Mouse (Mus musculus) heart, embryonic 14.5 days (tissue): ENCODE results near the gene Slc24a4. TPM values are rescaled to one million over a fixed set of nuclear protein-coding genes. Genes with fewer than 3 reads are reported as not detected.

Experiments used
- ATAC-seq: fragments of 200-750 bp; cut with Nextera tagmentation; 2 replicates; pipeline ENCODE4 v1.8.0; 2017; ENCODE audit warnings: low read depth, moderate TSS enrichment; ENCODE audit not compliant: insufficient number of reproducible peaks, insufficient read depth, low FRiP score
- H3K27ac ChIP-seq, 2 experiments: fragments of 200-500 bp in 1 of 2; fragments of 300-500 bp in 1 of 2; sonication (generic) in 1 of 2; replicated peaks in 1 of 2; 2 replicates each; pipeline ENCODE4 v1.5.1; 2012 to 2014; ENCODE audit warnings: low read depth in 2 of 2, low read length in 2 of 2, control low read depth in 1 of 2, mild to moderate bottlenecking in 1 of 2, mixed read lengths in 1 of 2; ENCODE audit not compliant: control insufficient read depth in 1 of 2, insufficient read depth in 1 of 2
- H3K27me3 ChIP-seq: fragments of 300-500 bp; sonication (generic); 2 replicates; pipeline ENCODE4 v1.6.1; 2014; ENCODE audit warnings: mild to moderate bottlenecking, low read length, control low read depth; ENCODE audit not compliant: control insufficient read depth, insufficient read depth
- H3K36me3 ChIP-seq: fragments of 300-500 bp; sonication (generic); 2 replicates; pipeline ENCODE4 v1.6.1; 2014; ENCODE audit warnings: mild to moderate bottlenecking, control low read depth, low read length, mixed read lengths; ENCODE audit not compliant: control insufficient read depth, insufficient read depth
- H3K4me1 ChIP-seq, 2 experiments: fragments of 200-500 bp in 1 of 2; fragments of 300-500 bp in 1 of 2; sonication (generic) in 1 of 2; 2 replicates each; pipeline ENCODE4 v1.6.1; 2012 to 2014; ENCODE audit warnings: low read length in 2 of 2, control low read depth in 1 of 2, mixed read lengths in 1 of 2; ENCODE audit not compliant: control insufficient read depth in 2 of 2, insufficient read depth in 2 of 2
- H3K4me2 ChIP-seq: fragments of 300-500 bp; sonication (generic); 2 replicates; pipeline ENCODE4 v1.6.1; 2014; ENCODE audit warnings: mild to moderate bottlenecking, low read length
- H3K4me3 ChIP-seq, 2 experiments: fragments of 200-500 bp in 1 of 2; fragments of 300-500 bp in 1 of 2; sonication (generic) in 1 of 2; 2 replicates each; pipeline ENCODE4 v1.5.1; 2012 to 2014; ENCODE audit warnings: low read length in 2 of 2, mild to moderate bottlenecking in 2 of 2, control low read depth in 1 of 2, low read depth in 1 of 2, moderate library complexity in 1 of 2; ENCODE audit not compliant: control insufficient read depth in 1 of 2, insufficient read depth in 1 of 2
- H3K9ac ChIP-seq: fragments of 300-500 bp; sonication (generic); 2 replicates; pipeline ENCODE4 v1.6.1; 2014; ENCODE audit warnings: mild to moderate bottlenecking, low read length
- H3K9me3 ChIP-seq: fragments of 300-500 bp; sonication (generic); 2 replicates; pipeline ENCODE4 v1.6.1; 2016; ENCODE audit warnings: low read length, control low read depth; ENCODE audit not compliant: control insufficient read depth
- WGBS: fragments of 180-500 bp; shearing (Covaris S2); extraction: QIAGEN DNeasy Blood & Tissue Kit; methylation state at CpG from one replicate; pipeline ENCODE4 v1.1.7; 2014; 5-methylcytosine and 5-hydroxymethylcytosine counted together
- polyA plus RNA-seq: library from polyadenylated mRNA; unstranded; fragments of >200 nt; fragmentation: Nextera tagmentation; extraction: Ambion mirVana; gene quantifications from 2 replicates; pipeline ENCODE4 v1.2.1, GENCODE M21; 2014

The Slc24a4 gene
- polyA plus RNA-seq, 1 experiment from 2014 or later = 2.7 TPM

DNA sequence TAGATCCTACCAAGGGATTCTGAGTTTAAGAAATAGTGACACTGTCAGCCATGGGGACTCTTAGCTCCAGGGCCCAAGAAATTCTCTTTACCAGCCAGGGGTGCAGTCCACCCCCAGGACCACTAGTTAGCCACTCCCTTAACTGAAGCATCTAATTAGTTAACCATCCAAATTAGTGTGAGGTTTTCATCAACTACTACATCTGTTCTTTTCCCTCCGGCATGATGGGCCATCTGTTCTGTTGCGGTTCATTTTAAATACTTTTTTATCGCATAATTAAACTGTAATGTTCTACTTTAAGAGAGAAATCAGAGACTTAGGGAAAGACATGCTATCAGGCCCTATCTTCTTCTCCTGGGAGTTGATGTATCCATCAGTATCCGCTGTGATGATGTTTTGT lies 121.8 kb downstream of the Slc24a4 start:
- no peak overlapping the region for H3K4me3 ChIP-seq
- no peak overlapping the region for H3K27ac ChIP-seq
- WGBS = 87% methylated on average over 4 of the region's 4 CpGs
- no peaks in the 10 kb centered on the region for H3K36me3 ChIP-seq
- H3K4me2 ChIP-seq = no peak overlapping the region
- no peak for ATAC-seq
- H3K9me3 ChIP-seq = no peaks in the 10 kb centered on the region
- no peaks in the 10 kb centered on the region for H3K27me3 ChIP-seq
- H3K4me1 ChIP-seq = no peaks in the 10 kb centered on the region
- no peak overlapping the region for H3K9ac ChIP-seq

DNA sequence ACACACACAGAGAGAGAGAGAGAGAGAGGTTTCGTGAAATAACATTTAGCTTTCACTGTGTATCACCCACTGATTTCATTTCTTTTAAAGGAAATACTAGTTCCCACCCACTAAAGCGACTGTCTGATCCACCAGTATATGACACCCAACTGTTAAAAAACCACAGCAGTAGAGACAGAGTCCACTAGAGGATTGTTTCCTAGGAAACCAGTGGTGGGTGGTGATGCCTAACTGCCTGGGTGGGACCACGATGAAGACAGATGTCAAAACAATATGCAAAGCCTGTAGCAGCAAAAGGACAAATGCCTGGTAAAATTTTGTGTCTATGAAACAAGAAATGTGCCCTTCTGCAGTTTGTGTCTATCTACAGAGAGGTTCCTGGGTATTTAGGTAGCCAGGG lies 122.5 kb downstream of the Slc24a4 start:
- H3K4me1 ChIP-seq = no peaks in the 10 kb centered on the region
- no peaks in the 10 kb centered on the region for H3K27me3 ChIP-seq
- H3K36me3 ChIP-seq = no peaks in the 10 kb centered on the region
- H3K4me2 ChIP-seq = no peak overlapping the region
- no peaks in the 10 kb centered on the region for H3K9me3 ChIP-seq
- H3K27ac ChIP-seq = no peak overlapping the region
- H3K9ac ChIP-seq = no peak overlapping the region
- no peak overlapping the region for H3K4me3 ChIP-seq
- ATAC-seq = no peak
- 82% methylated on average over 3 of the region's 3 CpGs for WGBS

DNA sequence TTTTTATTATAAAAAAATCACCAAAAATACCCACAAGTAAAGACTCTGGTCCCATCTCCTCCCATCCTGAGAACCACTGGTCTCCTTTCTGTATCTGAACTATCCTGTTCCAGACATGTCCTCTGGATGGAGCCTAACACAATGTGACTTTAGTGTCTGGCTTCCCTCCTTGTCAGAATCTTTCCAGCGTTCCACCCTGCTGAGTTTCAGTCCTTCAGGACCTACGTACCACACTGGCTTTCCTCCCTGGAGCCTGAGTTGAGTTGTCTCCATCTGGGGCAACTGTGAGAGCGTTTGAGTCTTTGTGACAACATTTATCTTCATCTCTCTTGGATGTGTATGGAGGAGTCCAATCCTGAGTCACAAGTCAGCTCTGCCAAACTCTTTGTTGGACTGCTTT lies 123.5 kb downstream of the Slc24a4 start:
- H3K4me3 ChIP-seq = no peak overlapping the region
- H3K27me3 ChIP-seq = no peaks in the 10 kb centered on the region
- no peak overlapping the region for H3K4me2 ChIP-seq
- no peaks in the 10 kb centered on the region for H3K36me3 ChIP-seq
- H3K9me3 ChIP-seq = no peaks in the 10 kb centered on the region
- no peak overlapping the region for H3K27ac ChIP-seq
- no peak overlapping the region for H3K9ac ChIP-seq
- no peak for ATAC-seq
- WGBS = 48% methylated on average over 3 of the region's 3 CpGs
- H3K4me1 ChIP-seq = no peaks in the 10 kb centered on the region

DNA sequence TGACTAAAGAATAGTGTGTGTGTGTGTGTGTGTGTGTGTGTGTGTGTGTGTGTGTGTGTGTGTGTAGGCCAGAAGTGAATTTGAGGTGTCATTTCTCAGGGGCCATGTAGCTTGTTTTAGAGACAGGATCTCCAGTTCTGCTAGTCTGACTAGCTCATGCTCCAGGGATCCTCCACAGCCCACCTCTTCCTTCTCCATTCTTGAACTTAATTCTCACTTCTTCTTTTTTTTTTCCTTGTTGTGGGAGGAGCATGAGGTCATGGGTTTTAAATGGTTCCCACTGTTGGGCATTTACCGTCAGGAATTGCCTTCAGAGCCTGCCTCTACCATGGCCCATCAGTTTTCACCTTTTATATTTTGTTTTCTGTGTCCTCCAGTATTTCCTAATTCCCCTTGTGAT lies 124.0 kb downstream of the Slc24a4 start:
- H3K27me3 ChIP-seq = no peaks in the 10 kb centered on the region
- H3K36me3 ChIP-seq = no peaks in the 10 kb centered on the region
- H3K9me3 ChIP-seq = no peaks in the 10 kb centered on the region
- H3K4me1 ChIP-seq = no peaks in the 10 kb centered on the region
- no peak overlapping the region for H3K4me3 ChIP-seq
- ATAC-seq = no peak
- 60% methylated on average over 1 of the region's 1 CpGs for WGBS
- H3K4me2 ChIP-seq = no peak overlapping the region
- H3K27ac ChIP-seq = no peak overlapping the region
- no peak overlapping the region for H3K9ac ChIP-seq

DNA sequence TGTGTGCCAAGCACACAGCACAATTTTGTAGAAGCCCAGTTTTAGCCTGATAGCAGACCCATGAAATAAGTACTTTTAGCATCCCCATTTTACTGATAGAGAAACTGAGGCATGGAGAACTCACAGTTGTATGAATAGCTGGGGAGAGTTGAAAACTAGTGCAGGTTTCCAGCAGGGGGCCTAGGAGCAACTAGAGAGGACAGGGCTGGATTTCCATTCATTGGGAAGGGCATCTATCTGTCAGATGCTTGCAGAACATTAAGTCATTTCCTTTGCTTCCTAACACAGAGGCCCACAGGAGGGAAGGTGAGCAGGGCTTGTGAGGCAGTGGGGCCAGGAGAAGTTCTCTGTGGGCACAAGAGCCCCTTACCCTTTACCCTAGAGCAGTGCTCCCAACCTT lies 126.5 kb downstream of the Slc24a4 start:
- Histone ChIP-seq H3K9ac (no peak overlapping the region), H3K27me3 (no peaks in the 10 kb centered on the region)

DNA sequence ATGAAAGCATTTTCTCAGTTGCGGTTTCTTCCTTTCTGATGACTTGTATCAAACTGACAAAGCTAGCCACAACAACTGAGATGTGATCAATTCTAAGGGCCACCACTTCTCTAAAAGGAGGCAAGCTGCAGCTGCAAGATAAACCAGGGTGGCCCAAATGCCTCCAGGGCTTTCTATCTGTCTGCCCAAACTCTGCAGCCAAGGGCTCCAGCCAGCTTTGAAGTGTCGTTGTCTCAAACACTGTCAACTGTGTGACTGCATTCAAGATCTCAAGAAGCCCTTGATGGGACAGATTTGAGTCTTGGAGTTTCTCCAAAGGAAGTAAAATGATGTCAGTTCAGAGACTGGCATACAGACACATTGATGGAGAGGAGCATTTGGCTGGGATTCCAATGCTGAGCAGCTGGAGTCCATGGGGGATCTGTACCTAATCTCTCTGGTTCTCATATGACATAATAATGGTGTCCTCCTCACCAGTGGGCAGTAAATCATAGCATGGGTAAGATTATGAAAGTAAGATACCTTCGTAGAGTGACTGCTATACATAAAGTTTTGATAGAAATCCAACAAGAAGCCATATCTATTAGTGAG lies 130.1 kb downstream of the Slc24a4 start:
- Histone ChIP-seq H3K9ac (no peak overlapping the region), H3K27ac (no peak overlapping the region), H3K9me3 (no peaks in the 10 kb centered on the region), H3K4me1 (peaks cover 6 to 7% of the 10 kb centered on the region in 2 experiments; a peak in 3 of 4 replicates), H3K4me3 (no peak overlapping the region), H3K27me3 (no peaks in the 10 kb centered on the region), H3K36me3 (no peaks in the 10 kb centered on the region), H3K4me2 (no peak overlapping the region)
- 63% methylated on average over 3 of the region's 3 CpGs for WGBS
- ATAC-seq = no peak

More for the DNA sequence above, 126.5 kb downstream of the Slc24a4 start:
- Histone ChIP-seq H3K4me3 (no peak overlapping the region), H3K9me3 (no peaks in the 10 kb centered on the region), H3K36me3 (no peaks in the 10 kb centered on the region), H3K27ac (no peak overlapping the region), H3K4me1 (0 out of 4 replicates have a peak, but pooled peaks cover 0 to under 1% of the 10 kb centered on the region in 2 experiments), H3K4me2 (no peak overlapping the region)
- ATAC-seq = no peak

DNA sequence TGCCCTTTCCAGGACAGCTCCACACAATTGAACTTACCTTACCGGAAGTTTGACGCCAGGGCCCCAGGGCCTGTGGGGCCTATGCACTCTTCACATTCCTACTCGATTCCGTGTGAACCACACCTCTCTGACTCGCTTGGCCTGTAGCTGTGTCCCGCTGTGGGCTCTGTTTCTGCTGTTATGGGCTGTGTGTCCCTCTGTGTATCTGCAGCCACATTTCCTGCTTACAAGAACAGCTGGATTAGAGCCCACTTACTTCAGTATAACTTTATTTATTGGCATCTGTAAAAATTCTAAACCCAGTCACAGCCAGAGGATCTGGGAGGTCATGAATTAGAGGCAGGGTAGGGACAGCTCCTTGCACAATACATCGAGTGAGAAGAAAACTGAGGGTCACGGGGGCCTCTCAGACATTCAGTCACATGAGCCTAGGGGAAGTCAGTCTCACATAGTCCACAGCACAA lies 133.4 kb downstream of the Slc24a4 start:
- WGBS = 26% methylated on average over 8 of the region's 8 CpGs
- Histone ChIP-seq H3K9ac (no peak overlapping the region), H3K27ac (no peak overlapping the region), H3K4me2 (no peak overlapping the region), H3K4me3 (no peak overlapping the region), H3K9me3 (no peaks in the 10 kb centered on the region), H3K27me3 (no peaks in the 10 kb centered on the region), H3K4me1 (peaks cover 6 to 7% of the 10 kb centered on the region in 2 experiments; a peak in 3 of 4 replicates), H3K36me3 (no peaks in the 10 kb centered on the region)
- ATAC-seq = no peak

DNA sequence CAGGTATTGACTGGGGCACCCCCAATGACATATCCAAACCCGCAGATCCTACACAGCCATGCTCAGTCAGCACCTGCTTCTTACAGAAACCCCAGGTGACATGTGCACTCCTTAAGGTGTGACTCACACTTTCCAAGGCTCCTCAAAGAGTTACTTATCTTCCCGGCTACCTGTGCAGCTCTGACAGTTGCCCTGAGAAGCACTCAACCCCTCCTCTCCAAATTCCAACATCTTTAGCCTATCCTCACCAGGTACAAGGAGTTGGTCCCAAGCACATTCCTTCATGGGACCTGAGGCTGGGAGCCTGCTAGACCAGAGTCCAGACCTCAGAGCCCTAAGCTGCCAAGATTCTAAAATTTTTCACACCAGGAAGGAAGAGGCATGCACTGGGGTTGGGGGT lies 134.3 kb downstream of the Slc24a4 start:
- Histone ChIP-seq H3K9ac (no peak overlapping the region), H3K36me3 (no peaks in the 10 kb centered on the region), H3K4me3 (no peak overlapping the region), H3K27me3 (no peaks in the 10 kb centered on the region), H3K27ac (no peak overlapping the region), H3K4me2 (no peak overlapping the region), H3K9me3 (no peaks in the 10 kb centered on the region), H3K4me1 (peaks cover 6 to 7% of the 10 kb centered on the region in 2 experiments; a peak in 3 of 4 replicates)
- WGBS = 86% methylated on average over 2 of the region's 2 CpGs
- no peak for ATAC-seq
